Mouse (Mus musculus): ENCODE data around the gene Strbp. TPM values are rescaled to one million over a fixed set of nuclear protein-coding genes. Genes with fewer than 3 reads are reported as not detected.

The Strbp gene
- 133 and 142 TPM in 2 replicates for polyA plus RNA-seq (2014; fragmentation: Nextera tagmentation; extraction: Ambion mirVana)

GRCm38 (mm10) chr2:37703230-37703954 lies at the start of gene Strbp:
Strbp (minus strand) TSS chr2:37703859.
- Histone ChIP-seq H3K27ac (ENCODE audit: low read depth, low read length) (peak within 1 kb of the TSS; percentile 95), H3K9me3 (ENCODE audit: control insufficient read depth, low read length) (no peaks in the 10 kb centered on the region), H3K4me1 (ENCODE audit: control insufficient read depth, insufficient read depth, low read length) (peaks cover 12% of the 10 kb centered on the region), H3K4me3 (ENCODE audit: low read depth, low read length) (peak within 1 kb of the TSS; percentile 97), H3K4me2 (ENCODE audit: low read depth, low read length) (peak within 1 kb of the TSS; percentile 73), H3K36me3 (ENCODE audit: control insufficient read depth, insufficient read depth, low read length) (no peaks in the 10 kb centered on the region), H3K27me3 (ENCODE audit: control insufficient read depth, insufficient read depth, low read length) (no peaks in the 10 kb centered on the region), H3K9ac (replicated peaks; ENCODE audit: low read depth, low read length) (peak within 1 kb of the TSS; percentile 96)
- WGBS = under 1% methylated on average over 75 of the region's 98 CpGs
- peak; percentile 92 for ATAC-seq (ENCODE audit: low read depth)

GRCm38 (mm10) chr2:37751114-37751513 lies 47.5 kb upstream of the Strbp start:
- no peak overlapping the region for H3K9ac ChIP-seq (replicated peaks; ENCODE audit: low read depth, low read length)
- H3K4me3 ChIP-seq (ENCODE audit: low read depth, low read length) = no peak overlapping the region
- H3K27ac ChIP-seq (ENCODE audit: low read depth, low read length) = no peak overlapping the region
- no peak for ATAC-seq (ENCODE audit: low read depth)
- no peaks in the 10 kb centered on the region for H3K36me3 ChIP-seq (ENCODE audit: control insufficient read depth, insufficient read depth, low read length)
- H3K9me3 ChIP-seq (ENCODE audit: control insufficient read depth, low read length) = no peaks in the 10 kb centered on the region
- H3K4me1 ChIP-seq (ENCODE audit: control insufficient read depth, insufficient read depth, low read length) = no peaks in the 10 kb centered on the region
- H3K4me2 ChIP-seq (ENCODE audit: low read depth, low read length) = no peak overlapping the region
- 100% methylated on average over 1 of the region's 1 CpGs for WGBS
- no peaks in the 10 kb centered on the region for H3K27me3 ChIP-seq (ENCODE audit: control insufficient read depth, insufficient read depth, low read length)

GRCm38 (mm10) chr2:37749323-37749722 lies 45.7 kb upstream of the Strbp start:
- H3K36me3 ChIP-seq (ENCODE audit: control insufficient read depth, insufficient read depth, low read length) = no peaks in the 10 kb centered on the region
- ATAC-seq (ENCODE audit: low read depth) = no peak
- H3K4me1 ChIP-seq (ENCODE audit: control insufficient read depth, insufficient read depth, low read length) = no peaks in the 10 kb centered on the region
- H3K9ac ChIP-seq (replicated peaks; ENCODE audit: low read depth, low read length) = no peak overlapping the region
- no peak overlapping the region for H3K4me2 ChIP-seq (ENCODE audit: low read depth, low read length)
- no peaks in the 10 kb centered on the region for H3K27me3 ChIP-seq (ENCODE audit: control insufficient read depth, insufficient read depth, low read length)
- 69% methylated on average over 6 of the region's 6 CpGs for WGBS
- no peak overlapping the region for H3K27ac ChIP-seq (ENCODE audit: low read depth, low read length)
- no peaks in the 10 kb centered on the region for H3K9me3 ChIP-seq (ENCODE audit: control insufficient read depth, low read length)
- H3K4me3 ChIP-seq (ENCODE audit: low read depth, low read length) = no peak overlapping the region

DNA sequence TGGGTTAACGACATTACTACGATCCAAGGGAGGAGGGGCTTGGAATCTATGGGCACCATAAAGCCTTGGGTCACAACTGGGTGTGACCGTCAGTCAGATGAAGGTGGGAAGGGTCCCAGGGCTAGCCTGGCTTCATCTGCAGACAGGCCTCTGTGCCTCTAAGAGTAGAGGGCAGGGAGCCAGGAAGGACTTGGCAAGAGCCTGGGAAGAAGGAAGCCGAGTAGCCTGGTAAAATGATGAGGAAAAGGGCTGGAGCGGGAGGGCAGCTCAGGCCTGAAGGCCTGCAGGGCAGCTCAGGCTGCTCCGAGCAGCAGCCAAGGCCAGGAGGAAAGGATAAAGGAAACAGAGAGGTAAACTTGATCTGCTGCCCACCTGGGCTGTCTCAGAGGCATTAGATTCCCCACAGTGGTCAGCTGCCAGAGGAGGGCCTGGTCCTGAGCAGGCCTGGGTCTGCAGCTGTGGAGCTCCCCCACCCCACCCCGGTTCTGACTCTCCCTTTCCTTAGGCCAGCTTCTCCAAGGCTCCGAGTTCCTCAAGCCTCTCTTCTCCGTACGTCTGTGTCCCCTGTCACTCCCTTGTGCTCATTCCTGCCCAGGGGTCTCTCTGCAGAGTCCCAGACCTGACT lies 44.9 kb upstream of the Strbp start:
- Histone ChIP-seq H3K4me1 (ENCODE audit: control insufficient read depth, insufficient read depth, low read length) (no peaks in the 10 kb centered on the region), H3K4me2 (ENCODE audit: low read depth, low read length) (no peak overlapping the region), H3K27ac (ENCODE audit: low read depth, low read length) (no peak overlapping the region), H3K4me3 (ENCODE audit: low read depth, low read length) (no peak overlapping the region), H3K9ac (replicated peaks; ENCODE audit: low read depth, low read length) (no peak overlapping the region), H3K27me3 (ENCODE audit: control insufficient read depth, insufficient read depth, low read length) (no peaks in the 10 kb centered on the region), H3K9me3 (ENCODE audit: control insufficient read depth, low read length) (no peaks in the 10 kb centered on the region), H3K36me3 (ENCODE audit: control insufficient read depth, insufficient read depth, low read length) (no peaks in the 10 kb centered on the region)
- ATAC-seq (ENCODE audit: low read depth) = no peak
- 38% methylated on average over 10 of the region's 10 CpGs for WGBS

DNA sequence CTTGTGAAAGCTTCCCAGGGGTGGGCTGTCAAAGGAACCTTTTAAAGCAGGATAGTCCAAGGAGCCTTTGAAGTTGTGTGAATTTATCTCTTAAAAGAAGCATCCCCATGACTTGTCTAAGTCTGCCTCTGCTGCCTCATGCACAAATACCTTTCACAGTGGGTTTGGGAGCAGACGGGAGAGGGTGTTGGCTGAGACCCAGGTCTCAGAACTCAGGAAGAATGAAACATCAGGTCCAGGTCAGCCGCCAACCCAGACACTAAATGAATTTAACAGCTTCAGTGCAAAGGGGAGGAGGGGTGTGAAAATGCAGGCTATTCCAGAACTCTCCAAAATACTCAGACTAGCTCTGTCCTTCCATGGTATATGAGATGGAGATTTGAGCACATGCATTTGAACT lies 44.2 kb upstream of the Strbp start:
- H3K4me2 ChIP-seq (ENCODE audit: low read depth, low read length) = no peak overlapping the region
- no peaks in the 10 kb centered on the region for H3K9me3 ChIP-seq (ENCODE audit: control insufficient read depth, low read length)
- no peak overlapping the region for H3K4me3 ChIP-seq (ENCODE audit: low read depth, low read length)
- whole genome bisulfite sequencing = 21% methylated on average over 2 of the region's 2 CpGs
- H3K27me3 ChIP-seq (ENCODE audit: control insufficient read depth, insufficient read depth, low read length) = no peaks in the 10 kb centered on the region
- H3K36me3 ChIP-seq (ENCODE audit: control insufficient read depth, insufficient read depth, low read length) = no peaks in the 10 kb centered on the region
- no peaks in the 10 kb centered on the region for H3K4me1 ChIP-seq (ENCODE audit: control insufficient read depth, insufficient read depth, low read length)
- H3K27ac ChIP-seq (ENCODE audit: low read depth, low read length) = no peak overlapping the region
- ATAC-seq (ENCODE audit: low read depth) = no peak
- H3K9ac ChIP-seq (replicated peaks; ENCODE audit: low read depth, low read length) = no peak overlapping the region

DNA sequence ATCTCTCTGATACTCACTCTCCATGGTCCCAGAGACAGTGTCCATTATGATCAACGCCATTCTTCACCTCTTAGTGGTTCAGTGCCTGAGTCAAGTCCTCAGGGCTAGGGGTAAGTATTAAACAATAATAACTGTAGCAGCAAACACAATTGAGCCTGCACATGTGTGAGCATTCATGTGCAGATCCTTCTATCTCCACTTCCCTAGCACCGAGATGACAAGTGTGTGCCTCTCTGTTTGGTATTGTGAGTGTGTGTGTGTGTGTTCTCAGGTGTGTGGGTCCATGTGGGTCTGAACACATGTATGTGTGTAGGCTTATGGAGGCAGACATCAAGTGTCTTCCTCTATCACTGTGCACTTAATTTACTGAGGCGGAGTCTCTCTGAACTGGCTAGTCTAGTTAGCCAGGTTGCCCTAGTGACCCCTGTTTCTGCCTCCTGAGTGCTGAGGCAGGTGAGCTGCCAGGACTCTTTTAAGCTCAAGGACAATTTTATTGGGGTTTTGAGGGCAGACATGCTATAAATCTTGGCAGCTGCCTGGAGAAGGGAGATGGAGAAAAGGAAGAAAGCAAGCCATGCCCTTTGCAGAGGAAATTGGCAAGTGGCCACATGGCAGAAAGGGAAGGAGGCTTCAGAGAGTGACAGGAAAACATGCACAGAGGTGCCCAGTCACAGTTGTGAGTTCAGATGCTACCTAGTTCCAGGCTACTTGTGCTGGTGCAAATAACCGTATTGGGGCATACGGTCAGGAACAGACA lies 42.8 kb upstream of the Strbp start:
- H3K4me3 ChIP-seq (ENCODE audit: low read depth, low read length) = no peak overlapping the region
- no peak overlapping the region for H3K9ac ChIP-seq (replicated peaks; ENCODE audit: low read depth, low read length)
- WGBS = 92% methylated on average over 5 of the region's 5 CpGs
- H3K27ac ChIP-seq (ENCODE audit: low read depth, low read length) = no peak overlapping the region
- H3K36me3 ChIP-seq (ENCODE audit: control insufficient read depth, insufficient read depth, low read length) = no peaks in the 10 kb centered on the region
- no peaks in the 10 kb centered on the region for H3K4me1 ChIP-seq (ENCODE audit: control insufficient read depth, insufficient read depth, low read length)
- H3K27me3 ChIP-seq (ENCODE audit: control insufficient read depth, insufficient read depth, low read length) = no peaks in the 10 kb centered on the region
- ATAC-seq (ENCODE audit: low read depth) = no peak
- H3K4me2 ChIP-seq (ENCODE audit: low read depth, low read length) = no peak overlapping the region
- H3K9me3 ChIP-seq (ENCODE audit: control insufficient read depth, low read length) = no peaks in the 10 kb centered on the region

DNA sequence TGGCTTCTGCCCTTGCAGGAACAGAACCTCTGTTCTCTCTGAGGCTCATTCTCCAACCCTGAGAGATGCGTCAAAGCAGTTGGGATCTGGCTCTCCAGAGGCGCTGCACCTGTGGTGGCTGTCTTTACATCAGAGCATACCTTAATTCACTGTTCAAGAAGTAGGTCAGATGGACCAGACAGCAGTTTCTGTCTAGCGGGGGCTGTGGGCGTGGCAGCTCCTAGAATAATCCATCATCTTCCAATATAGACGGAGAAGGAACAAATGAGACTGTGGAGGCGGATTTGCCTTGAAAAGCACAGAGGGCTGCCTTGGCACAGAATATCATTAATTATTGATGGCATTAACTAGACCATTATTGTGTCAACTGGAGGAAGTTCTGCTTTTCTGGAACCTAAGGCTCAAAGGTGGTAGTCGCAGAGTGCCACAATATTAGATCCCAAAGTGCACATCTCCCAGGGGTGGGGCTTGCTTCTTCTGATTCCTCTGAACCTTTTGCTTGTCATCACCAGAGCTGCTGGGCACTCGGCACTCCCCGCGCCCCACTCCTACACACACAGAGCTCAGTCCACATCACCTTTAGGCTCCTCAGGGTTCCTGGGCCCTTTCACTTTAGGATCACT lies 41.2 kb upstream of the Strbp start:
- Histone ChIP-seq H3K27me3 (ENCODE audit: control insufficient read depth, insufficient read depth, low read length) (no peaks in the 10 kb centered on the region), H3K36me3 (ENCODE audit: control insufficient read depth, insufficient read depth, low read length) (no peaks in the 10 kb centered on the region), H3K4me3 (ENCODE audit: low read depth, low read length) (no peak overlapping the region), H3K9me3 (ENCODE audit: control insufficient read depth, low read length) (no peaks in the 10 kb centered on the region), H3K9ac (replicated peaks; ENCODE audit: low read depth, low read length) (no peak overlapping the region), H3K4me1 (ENCODE audit: control insufficient read depth, insufficient read depth, low read length) (no peaks in the 10 kb centered on the region), H3K4me2 (ENCODE audit: low read depth, low read length) (no peak overlapping the region), H3K27ac (ENCODE audit: low read depth, low read length) (no peak overlapping the region)
- ATAC-seq (ENCODE audit: low read depth) = no peak
- 86% methylated on average over 10 of the region's 10 CpGs for WGBS

GRCm38 (mm10) chr2:37741806-37742554 lies 38.3 kb upstream of the Strbp start:
- Histone ChIP-seq H3K36me3 (ENCODE audit: control insufficient read depth, insufficient read depth, low read length) (no peaks in the 10 kb centered on the region), H3K9ac (replicated peaks; ENCODE audit: low read depth, low read length) (no peak overlapping the region), H3K27me3 (ENCODE audit: control insufficient read depth, insufficient read depth, low read length) (no peaks in the 10 kb centered on the region), H3K9me3 (ENCODE audit: control insufficient read depth, low read length) (no peaks in the 10 kb centered on the region), H3K27ac (ENCODE audit: low read depth, low read length) (no peak overlapping the region), H3K4me3 (ENCODE audit: low read depth, low read length) (no peak overlapping the region), H3K4me1 (ENCODE audit: control insufficient read depth, insufficient read depth, low read length) (no peaks in the 10 kb centered on the region), H3K4me2 (ENCODE audit: low read depth, low read length) (no peak overlapping the region)
- 84% methylated on average over 20 of the region's 20 CpGs for WGBS
- ATAC-seq (ENCODE audit: low read depth) = no peak

All from neural tube, embryonic 14.5 days (tissue).